Mouse (Mus musculus): ENCODE data around the gene Prune1.

- TF ChIP-seq CTCF (conservative IDR thresholded peaks at IDR 0.05; ENCODE audit: low read length): no peak
- no peak for TF ChIP-seq POU5F1 (IDR thresholded peaks at IDR 0.05; ENCODE audit: borderline replicate concordance, low read length)
Measured at GRCm38 (mm10) chr3:95223041-95223440, 58.8 kb downstream of the Prune1 start.

Measured in E14TG2a.4 (cell line).